Mouse (Mus musculus) cerebellum, postnatal 4 days (tissue): ENCODE measurements around the gene Sumf1.

Experiments used
- DNase-seq, 2 experiments: peaks; one replicate each; pipeline ENCODE4 v3.0.0; 2022; ENCODE audit warnings: low spot score in 2 of 2, mixed read lengths in 1 of 2

The Sumf1 gene

DNA sequence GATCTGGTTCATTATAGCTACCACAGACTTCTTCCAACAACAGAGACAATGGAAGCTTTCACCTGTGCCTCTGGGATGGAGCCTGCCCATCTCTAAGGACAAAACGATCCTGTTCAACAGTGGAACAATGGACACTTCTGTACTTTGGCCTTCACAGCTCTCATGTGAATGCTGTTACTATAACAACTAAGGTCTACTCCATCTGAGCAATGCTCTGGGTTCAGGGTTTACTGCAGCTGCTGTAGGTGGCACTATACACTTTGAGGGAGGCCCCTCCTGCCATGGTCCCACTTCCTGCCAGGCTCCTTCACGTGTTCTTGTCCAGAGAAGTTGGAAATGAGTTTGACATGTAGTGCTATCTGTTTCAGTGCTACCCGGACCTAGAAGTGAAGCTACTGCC, 36.9 kb downstream of the Sumf1 start:
- no peak for DNase-seq

DNA sequence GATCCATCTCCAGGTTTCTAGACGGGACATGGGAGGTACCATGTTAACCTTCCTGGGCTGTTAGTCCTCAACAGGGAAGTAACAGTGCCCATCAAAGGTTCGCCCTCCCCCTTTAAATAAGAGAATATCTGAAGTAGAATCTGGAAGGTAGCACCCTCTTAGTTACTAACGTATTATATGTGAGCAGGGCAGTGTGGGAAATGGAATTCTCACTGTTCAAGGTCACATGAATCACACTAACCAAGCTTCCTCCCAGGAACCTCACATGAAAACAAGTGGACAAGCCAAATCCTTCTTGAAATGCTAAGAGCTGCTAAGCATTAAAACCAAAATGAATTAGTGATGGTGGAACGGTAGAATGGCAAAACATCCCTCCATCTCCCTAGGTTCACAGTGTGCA, 38.7 kb downstream of the Sumf1 start:
- DNase-seq = no peak

DNA sequence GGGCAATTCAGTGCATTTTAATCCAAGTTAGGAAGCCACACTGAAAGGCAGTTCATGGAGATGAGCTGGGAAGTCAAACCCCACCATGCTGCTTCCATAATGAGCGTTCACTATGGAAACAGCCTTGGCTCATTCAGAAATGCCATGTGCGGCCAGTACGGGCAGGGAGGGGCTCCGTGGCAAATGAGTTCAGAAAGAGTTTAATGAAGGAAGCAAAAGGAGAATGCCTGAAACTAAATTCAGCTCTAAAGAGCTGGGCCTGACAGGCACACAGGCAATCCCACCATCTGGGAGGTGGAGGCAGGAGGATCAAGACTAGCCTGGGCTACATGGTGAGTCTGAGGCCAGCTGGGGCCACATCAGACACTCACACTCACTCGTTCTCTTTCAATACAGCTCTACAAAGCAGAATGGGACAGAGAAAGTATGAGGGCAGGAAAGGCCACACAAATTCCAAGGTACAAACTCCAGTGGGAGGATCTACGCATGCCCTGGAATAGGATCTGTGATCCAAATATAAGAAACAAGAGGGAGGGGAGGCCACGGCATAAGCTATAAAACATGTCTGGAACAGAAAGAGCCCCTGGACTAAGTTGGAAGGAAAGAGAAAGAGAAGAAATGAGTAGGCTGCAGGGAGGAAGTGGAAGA, 39.3 kb downstream of the Sumf1 start:
- peak in 1 of 2 experiments; percentile 36 for DNase-seq

DNA sequence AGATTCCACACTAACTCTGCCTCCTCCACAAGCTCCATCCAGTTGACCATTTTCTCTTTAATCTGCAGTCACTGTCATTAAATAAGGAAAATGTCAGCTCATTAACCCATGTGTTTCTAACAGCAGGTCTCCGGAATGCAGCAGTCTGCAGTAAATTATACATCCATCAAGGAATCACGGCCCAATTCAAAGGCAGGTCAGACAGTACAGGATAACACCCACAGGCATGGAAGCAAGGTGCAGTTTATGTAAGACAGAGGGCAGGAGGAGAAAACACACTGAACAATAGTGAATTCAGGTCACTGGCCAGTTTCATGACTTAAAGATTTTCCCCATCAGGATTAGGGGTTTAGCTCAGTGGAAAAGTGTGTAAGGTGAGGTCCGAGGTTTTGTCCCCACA, 40.1 kb downstream of the Sumf1 start:
- no peak for DNase-seq

DNA sequence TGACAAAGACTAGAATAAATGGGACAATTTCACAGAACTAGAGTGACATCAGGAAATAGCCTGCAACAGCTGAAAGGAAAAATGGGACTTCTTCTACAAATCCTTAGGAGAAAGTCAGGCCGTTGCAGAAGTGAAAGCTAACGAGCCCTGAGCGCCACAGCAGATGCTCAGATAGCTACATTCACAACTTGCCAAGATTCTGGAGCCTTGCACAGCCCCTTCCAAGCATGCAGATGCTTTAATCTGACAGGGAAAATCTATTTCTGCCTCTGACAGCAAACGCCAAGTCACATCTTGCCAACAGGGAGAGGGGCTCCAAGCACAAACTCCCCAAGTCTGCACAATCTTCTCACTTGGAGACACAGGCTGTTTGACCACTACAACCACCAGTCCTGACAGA, 42.6 kb downstream of the Sumf1 start:
- DNase-seq = peak in 1 of 2 experiments; percentile 5

DNA sequence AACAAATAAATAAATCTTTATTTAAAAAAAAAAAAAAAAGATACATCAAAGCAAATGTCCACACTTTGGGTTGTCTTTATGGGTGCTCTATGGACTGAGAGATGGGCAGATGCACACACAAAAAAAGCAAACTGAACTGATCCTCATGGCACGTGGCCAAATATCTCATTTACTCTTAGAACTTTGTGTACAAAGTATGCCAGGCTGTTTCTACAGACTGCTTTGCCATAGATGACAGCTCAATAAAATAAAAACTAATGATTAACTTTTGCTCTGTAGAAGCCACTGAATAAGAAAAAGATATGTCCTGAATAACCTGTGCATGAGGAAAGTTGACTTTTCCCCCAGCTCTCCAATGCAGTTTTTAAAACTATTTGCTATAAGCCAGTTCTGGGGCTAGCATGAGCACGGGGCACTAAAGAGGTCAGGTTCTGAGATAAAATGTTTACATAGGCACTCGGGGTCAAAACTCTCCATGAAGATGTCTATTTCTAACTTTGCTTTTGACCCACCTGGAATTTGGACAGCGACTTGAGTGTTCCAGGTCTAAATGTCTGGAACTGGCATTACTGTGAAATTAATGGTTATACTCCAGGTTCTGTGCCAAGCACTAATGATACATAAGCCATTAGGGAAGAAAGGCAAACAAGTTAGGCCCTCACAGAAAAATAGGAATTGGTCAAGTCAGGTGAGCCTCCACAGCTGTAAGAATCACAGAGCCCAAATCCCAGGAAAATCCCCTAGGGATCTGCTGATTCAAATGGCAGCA, 44.5 kb downstream of the Sumf1 start:
- no peak for DNase-seq

DNA sequence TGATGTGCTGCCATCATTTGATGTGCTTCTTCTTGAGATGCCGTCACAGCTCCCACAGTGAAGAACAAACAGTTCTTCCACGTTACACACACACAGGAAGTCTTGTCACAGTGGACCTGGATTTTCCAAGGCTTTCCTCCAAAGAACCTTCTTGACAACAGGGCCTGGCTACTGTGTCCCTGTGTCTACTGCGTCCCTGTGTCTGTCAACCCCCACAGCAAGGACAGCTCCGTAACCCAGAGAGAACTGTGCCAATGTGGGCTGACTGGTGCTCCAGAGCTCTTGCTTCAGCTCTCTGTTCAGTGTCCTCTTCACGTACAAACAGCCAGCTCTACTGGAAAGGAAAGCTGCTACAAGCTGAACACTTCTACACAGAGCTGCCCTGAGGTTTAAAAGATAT, 48.4 kb downstream of the Sumf1 start:
- no peak for DNase-seq

DNA sequence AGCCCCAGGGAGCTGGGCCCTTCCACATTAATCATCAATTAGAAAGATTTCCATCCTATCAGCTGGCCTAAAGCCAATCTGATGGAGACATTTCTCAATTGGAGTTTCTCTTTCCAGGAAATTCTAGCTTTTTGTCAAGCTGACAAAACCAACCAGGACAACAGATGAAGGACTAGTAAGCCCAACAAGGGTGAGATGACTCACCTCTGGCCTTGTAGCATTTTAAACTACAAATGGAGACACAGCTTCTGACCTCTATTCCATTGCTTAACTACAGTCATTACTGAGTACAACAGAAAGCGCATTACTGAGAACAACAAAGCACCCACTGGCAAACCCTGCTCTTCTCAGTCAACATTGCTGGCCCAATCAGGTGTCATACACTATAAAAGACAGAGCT, 49.1 kb downstream of the Sumf1 start:
- no peak for DNase-seq

DNA sequence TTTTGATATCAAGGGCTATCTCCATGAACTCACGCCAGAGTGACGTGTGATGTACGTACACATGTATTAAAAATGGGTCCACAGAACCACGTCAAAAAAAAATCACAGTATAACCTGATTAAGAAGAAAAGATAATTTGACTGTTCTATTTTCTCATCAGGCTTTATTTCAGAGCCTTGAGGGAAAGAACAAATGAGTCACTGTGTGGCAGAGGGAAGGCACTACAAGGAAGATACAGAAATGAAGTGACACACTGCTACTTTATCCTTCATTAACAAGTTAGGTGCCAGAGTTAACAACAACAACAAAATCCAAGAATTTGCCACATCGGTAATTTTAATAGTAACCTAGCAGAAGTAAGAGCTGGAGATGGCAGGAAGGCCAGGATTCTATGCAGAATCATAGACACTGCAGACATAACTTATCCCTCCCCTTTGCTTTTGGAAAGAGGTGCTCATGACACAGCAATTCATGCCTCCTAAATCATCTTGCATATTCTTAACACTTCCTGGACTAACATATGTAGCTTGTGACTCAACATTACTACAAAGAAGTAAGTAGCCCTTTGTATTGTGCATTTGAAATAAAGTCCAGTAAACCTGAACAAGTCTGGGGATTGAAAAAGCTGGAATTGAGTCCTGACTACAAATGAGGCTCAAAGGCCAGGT, 53.0 kb downstream of the Sumf1 start:
- DNase-seq = no peak

DNA sequence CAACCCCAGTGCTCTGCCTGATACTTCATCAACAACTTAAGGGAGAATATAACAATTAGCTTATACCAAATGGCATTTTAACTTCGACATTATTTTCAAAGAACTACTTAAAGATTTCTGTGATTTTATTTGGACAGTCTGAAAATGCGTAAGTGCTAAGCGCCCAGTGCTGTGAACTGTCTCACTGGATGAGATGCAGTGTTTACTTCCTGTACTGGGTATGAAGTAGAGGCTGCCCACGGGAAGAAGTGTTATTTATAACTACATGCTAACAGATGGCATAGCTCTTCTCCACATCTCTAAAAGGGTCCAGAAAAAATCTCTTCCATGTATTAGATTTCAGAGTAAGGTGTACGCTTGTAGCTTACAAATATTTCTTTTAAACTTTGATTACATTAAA, 54.7 kb downstream of the Sumf1 start:
- DNase-seq = no peak

DNA sequence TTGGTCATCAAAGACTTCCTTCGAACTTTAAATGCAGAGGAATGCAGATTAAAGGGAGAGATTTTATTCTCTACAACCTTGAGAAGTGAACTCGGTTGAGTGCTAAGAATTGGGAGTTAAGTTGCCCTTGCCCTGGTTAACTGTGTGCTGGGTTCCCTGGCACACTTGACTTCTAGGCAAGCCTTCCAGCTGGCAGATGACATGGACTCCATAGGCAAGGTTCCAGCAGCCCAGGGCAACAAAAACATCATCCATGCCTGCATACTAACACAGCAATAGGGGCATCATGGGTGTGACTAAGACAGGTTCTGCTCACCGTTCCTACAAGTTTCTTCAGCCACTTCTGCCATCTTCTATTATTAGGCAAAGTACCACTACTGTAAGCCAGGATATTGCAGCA, 58.8 kb downstream of the Sumf1 start:
- DNase-seq = no peak

DNA sequence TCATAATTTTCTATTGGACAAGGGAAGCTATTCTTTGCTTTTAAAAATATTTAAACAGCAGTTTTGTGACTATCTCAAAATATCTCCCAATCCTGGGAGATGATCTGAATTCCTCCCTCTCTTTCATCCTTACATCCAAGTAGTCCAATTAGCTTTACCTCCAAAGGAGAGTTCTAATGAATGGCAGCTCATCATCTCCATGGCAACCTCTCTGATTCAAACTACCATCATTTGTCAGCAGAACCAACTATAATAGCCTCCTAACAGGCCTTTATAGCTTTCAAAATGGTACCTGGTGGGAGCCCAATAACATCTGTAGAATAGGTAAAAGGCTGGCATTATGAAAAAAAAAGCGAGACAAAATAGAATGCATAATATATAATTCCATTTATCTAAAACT, 59.9 kb downstream of the Sumf1 start:
- no peak for DNase-seq

DNA sequence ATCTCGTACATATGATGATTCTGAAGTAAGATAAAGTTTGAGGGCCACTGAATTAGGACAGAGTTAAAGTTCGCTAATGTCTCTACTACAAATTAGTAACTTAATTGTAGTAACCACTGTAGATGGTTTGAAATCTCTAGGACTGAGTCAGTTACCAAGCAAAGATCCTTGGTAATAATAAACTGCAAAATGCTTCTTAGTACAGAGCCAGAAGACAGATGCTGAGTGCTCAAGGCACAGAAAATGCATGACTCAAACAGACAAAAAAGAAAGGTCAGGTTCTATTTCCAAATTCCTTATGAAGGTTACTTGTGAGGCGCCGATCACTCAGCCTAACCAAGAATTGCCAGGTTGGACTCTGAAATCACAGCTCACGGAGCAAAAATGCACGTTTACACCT, 67.5 kb downstream of the Sumf1 start:
- DNase-seq = no peak

DNA sequence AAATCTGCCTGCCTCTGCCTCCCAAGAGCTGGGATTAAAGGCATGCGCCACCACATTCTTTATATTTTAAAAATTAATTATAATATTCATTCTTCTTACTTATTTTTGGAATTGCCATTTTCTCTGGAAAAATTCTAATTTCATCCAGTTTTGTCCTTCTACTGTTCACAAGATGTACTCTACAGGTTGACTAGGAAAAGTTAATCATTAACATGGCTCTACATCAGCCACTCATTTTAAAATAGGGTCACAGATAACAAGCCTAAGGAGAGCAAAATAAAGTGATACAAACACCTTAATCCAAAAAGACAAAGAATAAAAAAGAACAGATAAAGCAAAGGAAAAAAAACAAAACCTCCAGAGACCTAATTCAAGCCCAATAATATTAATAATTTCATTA, 70.4 kb downstream of the Sumf1 start:
- DNase-seq = no peak

DNA sequence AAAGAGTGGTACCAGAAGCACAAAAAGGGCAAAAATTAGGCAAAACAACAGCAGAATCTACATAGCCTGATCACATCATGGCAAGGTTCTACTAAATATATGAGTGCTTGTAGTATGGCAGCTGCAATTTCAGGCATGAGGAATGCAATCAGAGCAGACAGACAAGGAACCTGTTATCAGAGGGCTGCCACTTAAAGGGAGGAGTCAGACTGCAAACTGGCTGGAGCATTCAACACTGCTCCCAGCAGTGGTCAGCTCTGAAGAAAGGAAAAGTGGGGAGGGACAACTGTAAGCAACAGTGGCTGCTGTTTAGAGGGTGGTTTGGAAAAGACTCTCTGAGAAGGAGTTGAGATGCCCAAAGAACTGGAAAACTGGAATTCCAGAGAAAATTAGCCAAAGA, 73.7 kb downstream of the Sumf1 start:
- no peak for DNase-seq

DNA sequence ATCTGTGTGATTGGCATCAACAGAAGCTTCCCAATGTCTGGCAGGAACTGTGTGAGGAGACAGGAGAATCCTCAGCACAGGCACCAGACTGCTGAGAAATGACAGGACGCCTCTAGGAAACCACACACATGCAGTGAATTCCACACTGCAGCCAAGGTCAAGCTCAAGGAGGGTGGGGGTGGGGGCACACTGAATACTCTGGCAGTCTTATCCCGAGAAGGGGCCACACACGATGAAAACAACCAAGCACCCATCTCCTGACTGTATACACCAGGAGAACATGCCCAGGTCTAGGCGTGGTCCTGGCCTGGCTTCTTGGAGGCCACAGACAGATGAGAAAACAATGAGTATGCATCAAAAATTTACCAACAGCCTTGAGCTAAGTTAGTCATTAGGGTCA, 75.0 kb downstream of the Sumf1 start:
- no peak for DNase-seq

DNA sequence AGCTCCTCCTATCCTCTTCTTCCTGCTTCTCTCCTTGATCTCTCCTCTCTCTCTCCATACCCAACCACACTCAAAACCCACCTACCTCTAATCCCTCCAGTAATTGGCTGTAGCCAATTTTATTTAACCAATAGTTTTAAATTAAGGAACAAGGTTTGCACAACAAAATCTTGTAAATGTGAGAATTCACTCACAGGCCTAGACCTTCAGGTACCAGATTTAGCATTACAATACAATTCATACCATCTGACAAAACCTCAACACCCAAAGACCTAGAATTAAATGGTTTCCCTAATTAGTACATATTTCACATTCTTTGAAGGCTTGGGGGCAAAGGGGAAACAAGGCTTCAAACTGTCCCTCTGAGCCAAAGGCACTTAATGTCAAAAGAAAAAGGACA, 78.0 kb downstream of the Sumf1 start:
- DNase-seq = no peak

DNA sequence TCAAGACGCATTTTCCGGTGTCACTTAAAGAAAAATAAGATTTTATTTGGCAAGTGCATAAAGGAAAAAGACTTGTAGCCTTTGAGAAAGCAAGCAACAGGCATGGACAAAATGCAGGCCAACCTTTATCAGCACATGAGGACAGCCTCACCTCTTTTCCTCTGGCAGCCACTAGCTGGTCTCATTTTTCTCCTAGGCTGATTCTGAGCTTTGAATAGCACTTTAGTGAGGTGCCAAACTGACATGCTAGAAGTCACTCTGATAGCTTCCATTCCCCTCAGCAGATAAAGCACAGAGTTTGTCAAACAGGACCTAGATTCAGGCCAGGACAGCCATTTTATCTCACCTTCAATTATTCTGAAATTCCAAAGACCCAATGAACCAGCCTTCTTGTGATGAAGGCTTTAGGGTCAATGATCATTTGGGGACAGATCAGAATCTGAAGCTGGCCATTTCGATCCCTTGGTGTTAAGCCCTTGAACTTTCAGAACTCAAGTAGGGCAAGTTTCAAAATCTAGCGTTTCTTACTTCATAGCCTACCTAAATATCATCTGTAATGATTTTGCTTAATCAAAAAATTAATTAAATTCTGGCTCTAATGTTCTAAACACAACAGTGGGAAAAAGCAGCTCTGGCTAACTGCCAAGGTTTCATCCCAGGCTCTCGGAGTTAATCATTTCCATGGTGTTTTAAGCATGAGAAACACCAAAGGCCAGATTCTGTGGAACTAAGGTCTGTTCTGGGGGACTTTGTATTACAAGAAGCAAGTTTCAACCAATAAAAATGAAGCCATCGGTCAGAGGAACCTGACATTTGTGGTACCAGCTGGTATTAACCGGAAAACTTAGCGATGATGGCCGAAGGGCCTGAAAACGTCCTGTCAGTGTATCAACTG, 83.2 kb downstream of the Sumf1 start:
- no peak for DNase-seq

DNA sequence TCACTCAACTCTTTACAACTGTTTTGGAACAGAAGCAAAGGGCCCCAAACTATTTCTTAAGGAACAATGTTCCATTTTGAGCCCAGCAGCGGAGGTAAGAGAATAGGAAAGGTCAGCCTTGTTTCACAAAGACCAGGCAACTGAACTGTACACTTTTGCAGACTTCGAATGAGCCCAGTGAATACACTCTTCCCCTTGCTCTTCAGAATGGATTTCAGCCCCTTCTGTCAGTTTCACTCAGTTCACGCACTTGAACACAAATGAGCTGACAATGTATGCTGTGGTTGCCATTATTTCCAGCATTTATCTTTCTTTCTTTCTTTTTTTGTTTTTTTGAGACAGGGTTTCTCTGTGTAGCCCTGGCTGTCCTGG, 86.5 kb downstream of the Sumf1 start:
- no peak for DNase-seq

DNA sequence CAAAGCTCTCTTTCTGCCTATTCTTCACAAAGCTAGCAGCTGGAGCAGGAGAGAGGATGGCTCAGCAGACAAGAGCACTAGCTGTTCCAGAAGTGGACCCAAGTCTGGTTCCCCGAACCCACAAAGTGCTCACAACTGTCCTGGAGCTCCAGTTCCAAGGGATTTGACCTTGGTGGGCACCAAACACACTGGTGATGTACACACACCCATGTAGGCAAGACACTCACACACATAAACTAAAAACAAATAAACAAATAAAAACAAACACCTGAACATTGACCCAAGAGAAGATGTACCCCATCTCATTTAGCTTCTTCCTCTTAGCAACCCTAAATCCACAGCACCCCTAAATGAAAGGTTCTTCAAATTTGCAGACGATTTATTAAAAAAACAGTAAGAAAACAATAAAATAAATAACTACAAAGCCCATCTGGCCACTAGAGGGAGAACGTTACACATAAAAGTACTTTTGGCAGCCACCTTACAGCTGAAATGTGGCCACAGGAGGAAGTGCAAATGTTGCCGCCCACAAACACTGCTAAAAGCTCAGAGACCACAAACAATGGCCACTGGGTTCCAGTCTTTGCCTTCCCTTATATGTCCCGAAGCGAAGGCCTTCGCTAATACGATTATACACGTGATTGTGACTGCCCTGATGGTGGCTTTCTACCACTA, 87.1 kb downstream of the Sumf1 start:
- DNase-seq = peak in 1 of 2 experiments; percentile 46

DNA sequence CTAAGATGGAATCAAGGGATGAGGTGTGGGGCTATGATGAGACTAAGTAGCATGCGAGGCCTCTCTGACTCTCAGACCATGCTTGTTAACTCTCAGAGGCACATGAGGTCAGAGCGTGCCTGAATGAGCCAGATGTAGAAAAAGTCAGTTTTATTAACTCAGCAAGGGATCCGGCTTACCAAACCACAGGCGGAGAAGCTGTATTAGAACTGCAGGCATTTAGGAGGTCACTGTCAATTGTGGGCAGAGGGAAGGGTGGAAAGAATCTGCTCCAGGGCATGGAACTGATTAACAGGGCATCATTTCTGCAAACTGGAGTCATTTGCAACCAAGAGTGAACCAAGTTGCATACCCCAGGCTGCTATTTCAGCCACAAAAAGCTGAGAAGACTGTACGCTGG, 89.9 kb downstream of the Sumf1 start:
- DNase-seq = no peak

DNA sequence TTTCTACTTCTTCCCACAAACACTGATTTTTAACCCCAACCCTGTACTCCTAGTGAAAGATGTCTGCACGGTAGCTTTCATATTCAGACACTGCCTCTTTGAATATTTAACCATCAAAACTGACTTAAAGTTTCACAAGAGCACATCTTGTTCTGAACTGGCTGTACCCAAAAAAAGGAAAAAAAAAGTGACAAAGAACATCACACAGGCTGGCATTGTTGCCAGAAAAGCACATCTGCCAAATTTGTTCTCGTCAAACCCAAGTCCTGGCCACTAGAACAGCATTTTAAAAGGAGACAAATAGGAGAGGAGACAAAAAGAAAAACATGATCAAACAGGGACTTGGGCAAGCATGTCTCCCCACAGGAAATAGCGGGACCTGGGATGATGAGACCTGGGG, 91.9 kb downstream of the Sumf1 start:
- DNase-seq = no peak
